Mouse (Mus musculus): Measurements from ENCODE around the gene Glo1.
"Not testable (repeated sequence)": the region's sequence is repeated elsewhere in the genome, so short reads cannot be mapped to it uniquely, and the experiment has no call there.

Glo1 gene

GRCm38 (mm10) chr17:30626719-30627118 is at the start of gene Glo1:
Glo1 (minus strand) TSS chr17:30626871.
- in situ Hi-C loops (cut with MboI, MseI), result not testable (repeated sequence)

DNA sequence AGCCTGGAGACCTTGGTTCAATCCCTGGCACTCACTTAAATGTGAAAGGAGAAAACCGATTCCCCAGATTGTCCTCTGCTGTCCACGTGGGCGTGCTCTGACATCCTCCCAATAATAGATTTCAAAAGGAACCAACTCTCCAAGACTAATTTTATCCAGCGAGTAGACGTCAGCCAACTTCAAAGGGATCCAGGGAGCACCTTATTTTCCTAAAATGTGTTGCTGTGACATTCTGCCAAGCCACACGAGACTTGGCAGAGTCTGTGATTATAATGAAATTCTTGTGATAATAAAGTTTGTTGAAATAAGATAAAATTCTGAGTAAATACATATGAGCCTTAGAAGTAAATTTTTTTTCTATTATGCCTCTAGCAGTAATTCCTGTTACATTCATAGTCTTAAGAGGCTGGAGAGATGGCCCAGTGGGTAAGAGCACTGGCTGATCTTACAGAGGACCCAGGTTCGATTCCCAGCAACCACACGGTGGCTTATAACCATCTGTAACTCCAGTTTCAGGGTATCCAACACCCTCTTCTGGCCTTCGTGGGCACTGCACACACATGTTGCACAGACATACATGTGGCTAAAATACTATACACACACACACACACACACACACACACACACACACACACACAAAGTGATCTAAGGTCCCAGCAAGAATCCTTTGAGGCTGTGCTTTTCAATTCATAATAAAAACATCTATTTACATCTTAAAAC is 48.5 kb upstream of the Glo1 start:
- in situ Hi-C loops (cut with MboI, MseI), result no loop called here

- in situ Hi-C loops (cut with MboI, MseI), result no loop called here
Observed at GRCm38 (mm10) chr17:30673023-30673422, 46.4 kb upstream of the Glo1 start.

DNA sequence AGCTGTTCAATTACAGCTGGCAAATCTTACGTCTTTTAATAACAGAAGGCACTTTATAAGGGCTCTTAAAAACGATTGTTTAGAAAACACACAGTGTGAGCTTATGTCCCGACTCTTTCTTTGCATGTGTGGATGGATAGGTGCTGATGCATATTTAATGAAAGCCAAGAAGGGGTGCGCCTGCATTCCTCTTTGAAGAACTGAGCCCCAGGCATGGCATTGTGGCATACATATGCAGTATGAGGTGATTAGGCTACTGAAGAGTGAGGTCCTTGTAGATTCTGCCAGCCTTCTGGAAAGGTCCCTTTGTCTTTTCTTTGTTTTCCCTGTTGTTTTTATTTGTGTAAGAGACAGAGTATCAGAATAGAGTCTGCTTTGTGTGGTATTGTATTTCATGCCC is 45.9 kb upstream of the Glo1 start:
- in situ Hi-C loops (cut with MboI, MseI), result no loop called here

GRCm38 (mm10) chr17:30664856-30665255 is 38.2 kb upstream of the Glo1 start:
- in situ Hi-C loops (cut with MboI, MseI), result no loop called here

DNA sequence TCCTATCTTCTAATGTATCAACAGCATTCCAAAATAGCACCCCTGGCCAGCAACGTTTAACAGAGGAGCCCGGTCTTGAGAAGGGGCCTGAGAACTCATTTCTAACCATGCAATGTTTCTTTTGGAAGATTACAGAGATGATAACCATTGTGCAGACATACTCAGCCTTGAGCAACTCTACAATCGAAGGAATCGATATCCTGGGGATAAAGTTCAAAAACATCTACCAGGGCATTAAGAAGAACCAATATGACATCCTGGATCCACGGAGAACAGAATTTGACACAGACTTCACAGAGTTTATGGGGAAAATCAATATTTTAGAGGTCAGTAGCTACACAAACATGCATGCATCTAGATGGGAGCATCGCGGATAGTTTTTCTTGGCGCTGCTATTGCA is 36.5 kb upstream of the Glo1 start:
- in situ Hi-C loops (cut with MboI, MseI), result no loop called here

- in situ Hi-C loops (cut with MboI, MseI), result no loop called here
Observed at GRCm38 (mm10) chr17:30662131-30662530, 35.5 kb upstream of the Glo1 start.

DNA sequence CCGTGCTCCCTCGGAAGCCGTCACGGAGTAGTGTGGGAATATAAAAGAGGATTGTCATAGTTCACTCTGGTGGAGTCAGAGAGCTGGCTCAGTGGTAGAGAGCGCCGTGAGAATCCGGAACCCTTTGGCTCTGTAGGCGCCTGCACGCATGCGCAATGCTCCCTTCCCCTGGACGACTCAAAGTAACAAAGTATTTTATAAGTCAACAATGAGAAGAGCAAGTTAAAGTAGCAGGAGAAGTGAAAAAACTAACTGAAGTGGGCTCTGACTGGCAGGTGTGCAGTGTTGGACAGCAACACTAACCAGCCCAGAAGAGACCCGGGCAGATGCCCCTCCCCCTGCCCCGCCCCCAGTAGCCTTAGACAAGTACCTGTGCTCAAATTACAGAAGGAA is 31.5 kb upstream of the Glo1 start:
- in situ Hi-C loops (cut with MboI, MseI), result no loop called here

DNA sequence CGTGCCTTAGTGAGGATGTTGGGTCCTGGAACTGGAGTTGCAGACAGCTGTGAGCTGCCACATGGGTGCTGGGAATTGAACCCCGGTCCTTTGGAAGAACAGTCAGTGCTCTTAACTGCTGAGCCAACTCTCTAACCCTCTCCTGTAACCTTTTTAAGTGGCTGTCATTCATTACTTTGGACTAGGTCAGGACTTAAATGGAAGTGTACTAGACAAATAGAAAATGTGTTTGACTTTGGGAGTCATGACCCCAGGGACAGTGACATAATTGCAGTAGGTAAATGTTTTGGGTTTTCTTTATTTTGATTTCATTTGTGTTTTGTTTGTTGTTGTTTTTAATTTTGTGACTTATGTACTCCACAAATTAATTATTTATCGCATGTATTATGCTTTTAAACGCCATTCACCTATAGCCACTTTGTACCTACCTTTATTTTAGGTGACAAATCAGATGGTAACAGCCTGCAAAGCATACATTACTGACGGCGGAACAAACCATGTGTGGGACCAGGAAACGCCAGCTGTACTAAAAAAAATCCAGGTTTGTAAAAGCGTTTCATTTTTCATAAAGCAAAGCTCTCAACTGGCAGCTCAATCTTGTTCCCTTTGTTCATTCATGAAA is 31.0 kb upstream of the Glo1 start:
- in situ Hi-C loops (cut with MboI, MseI), result no loop called here

- in situ Hi-C loops (cut with MboI, MseI), result no loop called here
Observed at GRCm38 (mm10) chr17:30653010-30653409, 26.3 kb upstream of the Glo1 start.

DNA sequence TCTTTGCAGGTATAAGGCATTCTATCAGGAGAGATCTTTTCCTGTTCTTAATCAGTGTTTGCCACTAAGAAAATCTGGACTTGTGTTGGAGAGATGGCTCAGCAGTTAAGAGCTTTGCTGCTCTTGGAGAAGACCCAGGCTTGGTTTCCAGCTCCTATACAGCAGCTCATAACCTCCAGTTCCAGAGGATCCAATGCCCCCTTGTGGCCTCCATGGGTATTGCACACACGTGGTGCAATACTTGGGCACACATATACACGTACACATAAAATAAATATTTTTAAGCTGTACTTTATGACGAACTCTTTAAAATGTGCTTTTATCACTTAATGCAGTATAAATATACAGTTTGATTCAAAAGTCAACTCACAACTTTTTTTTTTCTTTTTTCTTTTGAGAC is 22.1 kb upstream of the Glo1 start:
- in situ Hi-C loops (cut with MboI, MseI), result no loop called here

DNA sequence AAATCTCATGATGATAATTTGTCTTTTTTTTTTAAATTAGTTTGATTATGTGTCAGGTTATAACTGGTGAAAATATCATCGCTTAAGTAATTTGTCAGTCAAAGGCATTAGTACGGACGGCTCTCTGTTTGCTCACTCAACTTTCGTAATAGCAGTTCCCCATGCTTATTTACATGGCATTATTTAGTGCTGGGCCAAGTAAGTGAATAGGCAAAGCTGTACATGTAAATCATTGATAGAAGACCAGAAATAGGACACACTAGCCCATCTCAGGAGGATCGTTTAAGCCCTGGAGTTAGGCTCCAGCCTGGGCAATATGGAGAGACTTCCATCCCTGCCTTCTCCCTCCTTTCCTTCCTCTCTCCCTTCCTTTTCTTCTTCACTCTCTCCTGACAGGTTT is 14.2 kb upstream of the Glo1 start:
- in situ Hi-C loops (cut with MboI, MseI), result no loop called here

DNA sequence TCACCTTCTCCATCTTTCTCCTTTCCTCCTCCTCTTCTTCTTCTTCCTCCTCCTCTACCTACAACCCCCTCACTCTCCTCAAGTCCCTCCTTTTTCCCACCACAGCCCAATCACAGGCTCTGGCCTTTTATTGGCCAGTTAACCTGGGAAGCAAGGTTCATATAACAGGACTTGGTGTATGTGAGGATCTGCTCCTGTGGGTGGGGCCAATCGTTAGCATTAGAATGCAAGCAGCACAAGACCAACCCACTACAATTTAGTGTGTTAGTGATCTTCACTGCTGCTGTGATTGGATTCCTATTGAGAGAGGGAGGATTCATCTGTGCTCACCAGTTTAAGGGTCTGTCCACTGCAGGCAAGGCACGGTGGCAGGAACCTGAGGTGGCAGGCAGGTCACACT is 12.3 kb upstream of the Glo1 start:
- in situ Hi-C loops (cut with MboI, MseI), result loop anchor here (10.0 kb wide), 1 partner anchor 1174 kb away; no protein-coding TSS in a partner anchor

DNA sequence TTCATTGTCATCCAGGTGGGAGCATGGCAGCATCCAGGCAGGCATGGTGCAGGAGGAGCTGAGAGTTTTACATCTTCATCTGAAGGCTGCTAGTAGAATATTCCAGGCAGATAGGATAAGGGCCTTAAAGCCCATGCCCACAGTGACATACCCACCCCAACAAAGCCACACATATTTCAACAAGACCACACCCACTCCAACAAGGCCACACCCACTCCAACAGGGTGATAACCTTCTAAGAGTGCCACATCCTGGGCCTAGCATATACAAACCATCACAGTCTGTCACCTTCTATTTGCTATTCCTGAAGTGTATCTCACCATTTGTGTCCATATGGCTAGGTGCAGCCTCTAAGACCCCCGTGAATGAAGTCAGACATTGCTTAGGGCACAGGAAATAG is 11.0 kb upstream of the Glo1 start:
- in situ Hi-C loops (cut with MboI, MseI), result loop anchor here (10.0 kb wide), 1 partner anchor 1173 kb away; no protein-coding TSS in a partner anchor

DNA sequence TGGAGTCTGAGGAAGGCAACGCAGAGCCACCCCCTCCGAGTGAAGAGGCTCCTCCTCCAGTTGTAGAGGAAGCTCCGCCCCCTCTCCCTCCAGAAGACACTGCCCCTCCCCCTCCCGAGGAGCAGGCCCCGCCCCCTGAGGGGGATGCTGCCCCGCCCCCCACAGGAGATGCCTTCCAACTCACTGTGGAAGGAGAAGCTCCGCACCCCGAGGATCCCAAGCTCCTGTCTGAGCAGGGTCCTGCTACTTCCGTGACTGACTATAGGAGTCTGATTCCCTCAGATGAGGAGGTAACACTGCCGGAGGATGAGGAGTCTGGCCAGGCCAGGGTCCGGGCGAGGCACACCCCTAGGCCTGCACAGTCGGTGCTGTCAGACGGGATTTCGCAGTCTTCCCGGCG is 8.7 kb upstream of the Glo1 start:
- in situ Hi-C loops (cut with MboI, MseI), result loop anchor here (10.0 kb wide), 1 partner anchor 1171 kb away; no protein-coding TSS in a partner anchor

- in situ Hi-C loops (cut with MboI, MseI), result not testable (repeated sequence)
Observed at GRCm38 (mm10) chr17:30624132-30624531, 2.5 kb downstream of the Glo1 start, which contains the start of gene Dnah8. Dnah8 (plus strand) TSS chr17:30624354.

DNA sequence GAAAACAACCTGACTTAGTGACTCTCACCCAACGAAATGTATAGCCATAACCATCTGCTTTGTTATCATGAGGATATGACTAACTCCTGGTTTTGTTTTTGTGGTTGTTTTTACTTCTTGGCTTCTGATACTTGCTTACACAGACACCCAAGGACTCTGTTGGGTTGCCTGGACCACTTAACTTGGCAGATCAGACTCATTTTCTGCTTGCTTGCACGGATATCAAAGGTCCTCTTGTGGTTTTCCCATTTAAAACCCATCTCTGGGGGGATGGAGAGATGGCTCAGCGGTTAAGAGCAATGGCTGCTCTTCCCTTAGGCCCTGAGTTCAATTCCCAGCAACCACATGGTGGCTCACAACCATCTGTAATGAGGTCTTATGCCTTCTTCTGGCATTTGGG is 3.5 kb downstream of the Glo1 start:
- in situ Hi-C loops (cut with MboI, MseI), result no loop called here

DNA sequence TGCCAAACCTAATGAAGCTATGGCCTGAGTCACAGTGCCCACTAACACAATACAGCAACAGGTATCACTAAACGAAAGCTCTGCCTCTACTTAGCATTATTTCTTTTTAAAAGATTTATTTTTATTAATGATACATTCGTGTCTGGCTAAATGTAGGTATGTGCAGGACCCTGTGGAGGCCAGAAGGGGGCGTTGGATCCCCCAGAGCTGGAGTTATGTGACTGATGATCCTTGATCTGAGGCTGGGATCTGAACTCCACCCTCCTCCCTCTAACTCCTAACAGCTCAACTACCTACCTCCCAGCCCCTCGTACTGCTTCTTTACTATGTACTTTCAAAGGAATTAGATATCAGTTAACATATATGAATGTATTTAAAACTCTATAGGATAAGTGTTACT is 5.2 kb downstream of the Glo1 start:
- in situ Hi-C loops (cut with MboI, MseI), result no loop called here

- in situ Hi-C loops (cut with MboI, MseI), result no loop called here
Observed at GRCm38 (mm10) chr17:30620548-30620947, 6.1 kb downstream of the Glo1 start.

GRCm38 (mm10) chr17:30619153-30619552 is 7.5 kb downstream of the Glo1 start:
- in situ Hi-C loops (cut with MboI, MseI), result no loop called here

- in situ Hi-C loops (cut with MboI, MseI), result no loop called here
Observed at GRCm38 (mm10) chr17:30618136-30618891, 8.4 kb downstream of the Glo1 start.

DNA sequence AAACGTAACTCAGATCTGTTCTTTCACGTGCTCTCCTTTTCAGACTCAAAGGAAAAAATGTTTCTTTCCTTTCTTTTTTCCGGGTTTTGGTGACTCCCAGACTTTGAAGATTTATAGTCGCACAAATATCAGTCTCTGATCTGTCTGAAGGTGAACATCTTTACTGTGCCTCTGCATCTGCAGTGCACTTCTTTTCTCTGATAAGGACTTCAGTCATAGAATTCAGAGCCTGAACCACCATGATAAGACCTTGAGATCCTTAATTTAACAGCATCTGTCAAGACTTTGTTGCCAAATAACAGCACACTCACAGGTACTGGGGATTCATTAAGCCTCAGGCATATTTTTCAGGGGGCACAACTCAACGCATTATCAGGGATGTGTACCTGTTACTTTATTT is 10.5 kb downstream of the Glo1 start:
- in situ Hi-C loops (cut with MboI, MseI), result no loop called here

- in situ Hi-C loops (cut with MboI, MseI), result no loop called here
Observed at GRCm38 (mm10) chr17:30613350-30613749, 13.3 kb downstream of the Glo1 start.

All from regulatory T cell (primary cell).